Mouse (Mus musculus) embryonic fibroblast, embryonic 13.5 days (primary cell): ENCODE results near the gene Pkig.

Source experiments
- CTCF ChIP-seq: IDR thresholded peaks from 2 replicates; pipeline ENCODE4 v1.5.1; 2011; ENCODE audit warnings: mild to moderate bottlenecking, control low read depth, low read length, moderate library complexity, borderline replicate concordance; ENCODE audit not compliant: insufficient read depth
- POLR2A ChIP-seq: IDR thresholded peaks from 2 replicates; pipeline ENCODE4 v1.6.1; 2011; ENCODE audit warnings: low read depth, mild to moderate bottlenecking, control low read depth, low read length, moderate library complexity

DNA sequence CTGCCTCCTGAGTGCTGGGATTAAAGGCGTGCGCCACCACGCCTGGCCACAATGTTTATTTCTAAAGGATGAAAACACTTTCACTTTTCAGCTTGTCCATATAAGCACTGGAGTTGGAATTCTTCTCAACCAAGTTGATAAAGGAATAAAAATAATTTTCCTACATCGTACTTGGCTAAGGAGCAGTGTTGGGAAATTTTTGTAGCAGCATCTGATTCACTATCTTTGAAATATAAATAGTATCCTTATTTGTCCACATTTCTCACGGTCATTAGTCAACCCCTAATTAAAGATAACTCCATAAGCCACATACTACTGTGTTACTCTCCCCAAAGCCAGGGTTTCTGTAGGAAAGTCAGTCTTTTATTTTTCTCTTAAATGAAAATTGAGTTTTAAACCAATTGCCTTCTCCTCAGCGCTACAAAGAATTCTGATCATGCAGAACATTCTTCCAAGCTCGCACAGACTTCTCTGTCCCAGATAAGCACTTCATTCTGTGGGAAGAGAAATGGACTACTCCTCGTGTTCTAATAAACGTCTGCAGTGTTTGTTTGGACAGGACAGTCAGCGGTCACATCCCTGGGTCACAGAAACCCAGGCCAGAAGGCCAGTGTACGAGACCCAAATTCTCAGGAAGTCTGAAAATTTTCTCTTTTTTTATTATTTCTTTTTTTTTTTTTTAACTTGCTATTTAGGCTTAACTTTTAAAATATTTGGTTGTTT, 12.8 kb downstream of the Pkig start:
- TF ChIP-seq POLR2A: no peak
- TF ChIP-seq CTCF: no peak
